Comparison of ENCODE assay signal across 20 mouse cellular contexts in the genomic region with DNA sequence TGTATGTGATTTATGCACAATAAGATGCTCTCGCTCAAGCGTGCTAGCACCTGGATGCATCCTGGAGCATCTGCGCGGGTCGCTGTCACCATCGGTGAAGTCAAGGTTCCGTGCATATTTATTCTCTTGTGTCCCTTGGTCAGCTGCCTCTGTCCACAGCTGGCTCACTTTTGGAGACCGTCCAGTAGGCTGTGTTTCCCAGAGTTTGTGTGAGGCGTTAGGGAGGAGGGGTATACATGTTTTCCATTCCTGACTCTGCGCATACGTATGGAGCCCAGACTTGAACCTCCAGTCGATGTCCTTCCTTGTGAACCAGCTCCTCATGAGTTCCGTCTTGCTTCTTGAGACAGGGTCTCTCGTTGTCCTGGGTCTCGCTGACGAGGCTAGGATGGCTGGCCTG. TPM values are rescaled to one million over a fixed set of nuclear protein-coding genes. Genes with fewer than 3 reads are reported as not detected.
DNase-seq lines count a peak whose midpoint lies in the region; ATAC-seq lines count a peak whose summit lies in the region.
"Had no signal": no experiment of that assay in that cellular context is flagged by ENCODE, and none has a peak within 500 bp of the region (broad histone marks: within the 10 kb centered on the region; RNA-seq: fewer than 3 reads in every experiment).

No protein-coding gene starts in this region.

- H3K9ac ChIP-seq in heart, embryonic 15.5 days: no peak overlapping the region
- no peak overlapping the region for H3K9ac ChIP-seq in heart, embryonic 11.5 days (ENCODE audit: low read depth, low read length)
- H3K9ac ChIP-seq in kidney, embryonic 16.5 days (replicated peaks; ENCODE audit: low read length): no peak overlapping the region
- no peak overlapping the region for H3K9ac ChIP-seq in midbrain, embryonic 15.5 days
- no peak overlapping the region for H3K9ac ChIP-seq in midbrain, embryonic 13.5 days (replicated peaks)
- H3K9ac ChIP-seq: hindbrain, embryonic 14.5 days; liver, postnatal 0 days; midbrain, embryonic 12.5 days had no signal

- no peaks in the 10 kb centered on the region for H3K27me3 ChIP-seq in heart, embryonic 15.5 days
- no peaks in the 10 kb centered on the region for H3K27me3 ChIP-seq in heart, embryonic 11.5 days (ENCODE audit: control insufficient read depth, insufficient read depth, low read length)
- H3K27me3 ChIP-seq in kidney, embryonic 16.5 days (ENCODE audit: insufficient read depth, low read length): no peaks in the 10 kb centered on the region
- no peaks in the 10 kb centered on the region for H3K27me3 ChIP-seq in midbrain, embryonic 15.5 days (replicated peaks)
- no peaks in the 10 kb centered on the region for H3K27me3 ChIP-seq in midbrain, embryonic 13.5 days
- H3K27me3 ChIP-seq: midbrain, embryonic 12.5 days had no signal

- peaks cover 34% of the 10 kb centered on the region for H3K4me1 ChIP-seq in heart, embryonic 15.5 days (replicated peaks)
- peaks cover 28% of the 10 kb centered on the region for H3K4me1 ChIP-seq in heart, embryonic 11.5 days (ENCODE audit: control insufficient read depth, insufficient read depth, low read length)
- peaks cover 24% of the 10 kb centered on the region for H3K4me1 ChIP-seq in kidney, embryonic 16.5 days (ENCODE audit: insufficient read depth, low read length)
- peaks cover 24% of the 10 kb centered on the region for H3K4me1 ChIP-seq in midbrain, embryonic 15.5 days
- H3K4me1 ChIP-seq in midbrain, embryonic 13.5 days (replicated peaks): peaks cover 27% of the 10 kb centered on the region

- no peak overlapping the region for H3K4me3 ChIP-seq in heart, embryonic 15.5 days
- no peak overlapping the region for H3K4me3 ChIP-seq in heart, embryonic 11.5 days (ENCODE audit: low read depth, low read length)
- no peak overlapping the region for H3K4me3 ChIP-seq in kidney, embryonic 16.5 days (ENCODE audit: low read length)
- H3K4me3 ChIP-seq in midbrain, embryonic 15.5 days: no peak overlapping the region
- H3K4me3 ChIP-seq in midbrain, embryonic 13.5 days (replicated peaks): no peak overlapping the region
- H3K4me3 ChIP-seq: forebrain, embryonic 10.5 days; left cerebral cortex, adult 2 months; midbrain, embryonic 12.5 days; myocyte had no signal

- H3K27ac ChIP-seq in heart, embryonic 15.5 days: peak overlapping the region; percentile 53; the same call in 1 of the 2 replicates
- no peak overlapping the region for H3K27ac ChIP-seq in heart, embryonic 11.5 days (ENCODE audit: low read depth, low read length)
- H3K27ac ChIP-seq in kidney, embryonic 16.5 days (ENCODE audit: low read length): peak overlapping the region; percentile 35; the same call in 1 of the 2 replicates
- H3K27ac ChIP-seq in midbrain, embryonic 15.5 days: 0 out of 2 replicates have a peak overlapping the region, but pooled peaks have one; percentile 21
- H3K27ac ChIP-seq in midbrain, embryonic 13.5 days: no peak overlapping the region
- H3K27ac ChIP-seq: forebrain, embryonic 10.5 days; hindbrain, embryonic 14.5 days; left cerebral cortex, adult 2 months; midbrain, embryonic 12.5 days had no signal

- WGBS in heart, embryonic 15.5 days: 72% methylated on average over 16 of the region's 16 CpGs
- WGBS in heart, embryonic 11.5 days (ENCODE audit: insufficient replicate concordance): 75% methylated on average over 16 of the region's 16 CpGs
- 69% methylated on average over 16 of the region's 16 CpGs for WGBS in kidney, embryonic 16.5 days
- 92% methylated on average over 16 of the region's 16 CpGs for WGBS in midbrain, embryonic 15.5 days
- 89% methylated on average over 16 of the region's 16 CpGs for WGBS in midbrain, embryonic 13.5 days

- H3K9me3 ChIP-seq in heart, embryonic 15.5 days (replicated peaks): no peaks in the 10 kb centered on the region
- H3K9me3 ChIP-seq in heart, embryonic 11.5 days (replicated peaks; ENCODE audit: control insufficient read depth, low read length): no peaks in the 10 kb centered on the region
- H3K9me3 ChIP-seq in kidney, embryonic 16.5 days (ENCODE audit: low read length): no peaks in the 10 kb centered on the region
- H3K9me3 ChIP-seq in midbrain, embryonic 15.5 days: no peaks in the 10 kb centered on the region
- no peaks in the 10 kb centered on the region for H3K9me3 ChIP-seq in midbrain, embryonic 13.5 days
- H3K9me3 ChIP-seq: forebrain, embryonic 10.5 days; midbrain, embryonic 12.5 days had no signal

- peak overlapping the region; percentile 4; the same call in 1 of the 2 replicates for H3K4me2 ChIP-seq in heart, embryonic 15.5 days
- no peak overlapping the region for H3K4me2 ChIP-seq in heart, embryonic 11.5 days
- H3K4me2 ChIP-seq in kidney, embryonic 16.5 days (replicated peaks; ENCODE audit: low read depth, low read length): no peak overlapping the region
- H3K4me2 ChIP-seq in midbrain, embryonic 15.5 days: no peak overlapping the region
- H3K4me2 ChIP-seq in midbrain, embryonic 13.5 days (replicated peaks): no peak overlapping the region
- H3K4me2 ChIP-seq: hindbrain, embryonic 14.5 days; midbrain, embryonic 12.5 days had no signal

- H3K36me3 ChIP-seq in heart, embryonic 15.5 days: no peaks in the 10 kb centered on the region
- H3K36me3 ChIP-seq in heart, embryonic 11.5 days (ENCODE audit: control insufficient read depth, insufficient read depth, low read length): no peaks in the 10 kb centered on the region
- H3K36me3 ChIP-seq in kidney, embryonic 16.5 days (ENCODE audit: insufficient read depth, low read length): peaks cover 5% of the 10 kb centered on the region; the same call in 1 of the 2 replicates
- H3K36me3 ChIP-seq in midbrain, embryonic 15.5 days (replicated peaks): peaks cover 12% of the 10 kb centered on the region; the same call in 1 of the 2 replicates
- H3K36me3 ChIP-seq in midbrain, embryonic 13.5 days: peaks cover 38% of the 10 kb centered on the region

- ATAC-seq in heart, embryonic 15.5 days (replicated peaks; ENCODE audit: insufficient number of reproducible peaks, insufficient read depth, low FRiP score, low read depth): no peak
- ATAC-seq in heart, embryonic 11.5 days (replicated peaks; ENCODE audit: insufficient number of reproducible peaks, low FRiP score, low TSS enrichment): no peak
- ATAC-seq in kidney, embryonic 16.5 days (ENCODE audit: low FRiP score, low TSS enrichment): no peak
- no peak for ATAC-seq in midbrain, embryonic 15.5 days (replicated peaks)
- no peak for ATAC-seq in midbrain, embryonic 13.5 days
- ATAC-seq: liver, postnatal 0 days had no signal

- DNase-seq in kidney, postnatal 36 days: no peak
- DNase-seq in cerebellum, adult 8-10 months: no peak
- DNase-seq: cerebellum, adult 18-20 months; cerebellum, postnatal 36 days; gastrocnemius, postnatal 14 days; kidney, adult 8-10 months; left cerebral cortex, postnatal 4 days; liver, postnatal 0 days; thymus, adult 18-20 months; thymus, postnatal 4 days had no signal

RNA-seq across cellular contexts. Expression of a gene that starts 34.6 kb away (rescaled TPM):
- 7.4 and 9.3 TPM in 2 replicates for polyA plus RNA-seq in heart, embryonic 15.5 days (2015; fragmentation: Nextera tagmentation; extraction: Ambion mirVana)
- polyA plus RNA-seq in heart, embryonic 11.5 days (2014; fragmentation: Nextera tagmentation; extraction: Ambion mirVana): 7.1 and 9.9 TPM in 2 replicates
- polyA plus RNA-seq in kidney, embryonic 16.5 days (2015; fragmentation: Nextera tagmentation; extraction: Ambion mirVana): 34.9 and 36.5 TPM in 2 replicates
- 36.1 and 38.1 TPM in 2 replicates for polyA plus RNA-seq in midbrain, embryonic 15.5 days (2015; fragmentation: Nextera tagmentation; extraction: Ambion mirVana)
- 42.0 and 46.2 TPM in 2 replicates for polyA plus RNA-seq in midbrain, embryonic 13.5 days (2015; fragmentation: Nextera tagmentation; extraction: Ambion mirVana)

Comparison
In these comparisons a context has a peak if more than half of its experiments do, and no peak if none do; other contexts are left out.
1. H3K27ac ChIP-seq: peak in heart, embryonic 15.5 days (single experiment), kidney, embryonic 16.5 days (single experiment) and midbrain, embryonic 15.5 days (single experiment); none in heart, embryonic 11.5 days (single experiment) and midbrain, embryonic 13.5 days (single experiment).